Mouse (Mus musculus) small intestine, adult 2 months (tissue): ENCODE data around the gene Plcxd2. TPM values are rescaled to one million over a fixed set of nuclear protein-coding genes. Genes with fewer than 3 reads are reported as not detected.
A peak's percentile ranks its signal among the peaks of the same experiment; 100 is the strongest.

Source experiments
- H3K27ac ChIP-seq: fragments of 200-500 bp; 2 replicates; pipeline ENCODE4 v1.5.1; 2012; ENCODE audit warnings: low read depth, low read length, control low read depth, inconsistent platforms; ENCODE audit not compliant: insufficient read depth
- H3K27me3 ChIP-seq: fragments of 200-500 bp; 2 replicates; pipeline ENCODE4 v1.6.1; 2012; ENCODE audit warnings: mild to moderate bottlenecking, moderate library complexity, low read length, inconsistent platforms; ENCODE audit not compliant: control insufficient read depth, insufficient read depth
- H3K36me3 ChIP-seq: fragments of 200-500 bp; 2 replicates; pipeline ENCODE4 v1.6.1; 2012; ENCODE audit warnings: mild to moderate bottlenecking, low read length, control low read depth, inconsistent platforms; ENCODE audit not compliant: control insufficient read depth, insufficient read depth
- H3K4me1 ChIP-seq: fragments of 200-500 bp; 2 replicates; pipeline ENCODE4 v1.6.1; 2012; ENCODE audit warnings: low read length, inconsistent platforms, mixed read lengths; ENCODE audit not compliant: control insufficient read depth, insufficient read depth, insufficient read length
- H3K4me3 ChIP-seq: fragments of 200-500 bp; 2 replicates; pipeline ENCODE4 v1.5.1; 2012; ENCODE audit warnings: low read depth, mild to moderate bottlenecking, control low read depth, inconsistent platforms, low read length, moderate library complexity
- CTCF ChIP-seq: fragments of 200-500 bp; IDR thresholded peaks from 2 replicates; pipeline ENCODE4 v1.5.1; 2012; ENCODE audit warnings: low read depth, mild to moderate bottlenecking, control low read depth, inconsistent platforms, low read length, moderate library complexity, mixed read lengths; ENCODE audit not compliant: insufficient replicate concordance, insufficient read length; ENCODE audit errors: extremely low read depth
- POLR2A ChIP-seq: fragments of 200-500 bp; IDR thresholded peaks from 2 replicates; pipeline ENCODE4 v1.6.1; 2012; ENCODE audit warnings: low read depth, mild to moderate bottlenecking, control low read depth, inconsistent platforms, low read length, moderate library complexity
- WGBS: fragments of 180-500 bp; shearing (Covaris S2); methylation state at CpG from one replicate; pipeline ENCODE4 v1.1.7; 2018; 5-methylcytosine and 5-hydroxymethylcytosine counted together
- polyA plus RNA-seq: library from polyadenylated mRNA; depleted of rRNA; stranded (reverse); fragments of >200 nt; gene quantifications from 2 replicates; pipeline ENCODE4 v1.2.3, GENCODE M21; 2012

Plcxd2 gene
- polyA plus RNA-seq, 1 experiment: 1.9 TPM

GRCm38 (mm10) chr16:45942169-45942891, 67.7 kb downstream of the Plcxd2 start:
- no peaks in the 10 kb centered on the region for H3K27me3 ChIP-seq
- no peak overlapping the region for H3K4me3 ChIP-seq
- 69% methylated on average over 8 of the region's 8 CpGs for WGBS
- H3K36me3 ChIP-seq: no peaks in the 10 kb centered on the region
- TF ChIP-seq POLR2A (no peak), CTCF (no peak)
- H3K27ac ChIP-seq: no peak overlapping the region
- H3K4me1 ChIP-seq: peaks cover 7% of the 10 kb centered on the region; the same call in 1 of the 2 replicates

- WGBS: 92% methylated on average over 2 of the region's 2 CpGs
Observed at GRCm38 (mm10) chr16:45940701-45941100, 69.3 kb downstream of the Plcxd2 start.

GRCm38 (mm10) chr16:45939436-45939835, 70.6 kb downstream of the Plcxd2 start:
- Histone ChIP-seq H3K4me3 (no peak overlapping the region), H3K27ac (no peak overlapping the region), H3K27me3 (no peaks in the 10 kb centered on the region), H3K36me3 (no peaks in the 10 kb centered on the region), H3K4me1 (peaks cover 3% of the 10 kb centered on the region; the same call in 1 of the 2 replicates)
- 94% methylated on average over 3 of the region's 3 CpGs for WGBS
- TF ChIP-seq CTCF: peak; percentile 34; the same call in 1 of the 2 replicates
- TF ChIP-seq POLR2A: no peak

More at GRCm38 (mm10) chr16:45940701-45941100, 69.3 kb downstream of the Plcxd2 start:
- H3K36me3 ChIP-seq: no peaks in the 10 kb centered on the region
- TF ChIP-seq CTCF (no peak), POLR2A (no peak)
- H3K27ac ChIP-seq: no peak overlapping the region
- no peaks in the 10 kb centered on the region for H3K27me3 ChIP-seq
- peaks cover 7% of the 10 kb centered on the region; the same call in 1 of the 2 replicates for H3K4me1 ChIP-seq
- H3K4me3 ChIP-seq: no peak overlapping the region

GRCm38 (mm10) chr16:45937381-45937780, 72.6 kb downstream of the Plcxd2 start:
- 67% methylated on average over 2 of the region's 2 CpGs for WGBS
- TF ChIP-seq CTCF: no peak

GRCm38 (mm10) chr16:45936521-45936920, 73.5 kb downstream of the Plcxd2 start:
- 92% methylated on average over 2 of the region's 2 CpGs for WGBS
- no peak for TF ChIP-seq POLR2A
- TF ChIP-seq CTCF: no peak
- no peaks in the 10 kb centered on the region for H3K36me3 ChIP-seq

More at GRCm38 (mm10) chr16:45937381-45937780, 72.6 kb downstream of the Plcxd2 start:
- H3K27ac ChIP-seq: no peak overlapping the region
- peaks cover 3% of the 10 kb centered on the region; the same call in 1 of the 2 replicates for H3K4me1 ChIP-seq
- no peaks in the 10 kb centered on the region for H3K36me3 ChIP-seq
- H3K27me3 ChIP-seq: no peaks in the 10 kb centered on the region
- no peak overlapping the region for H3K4me3 ChIP-seq

GRCm38 (mm10) chr16:45935956-45936483, 74.0 kb downstream of the Plcxd2 start:
- H3K27ac ChIP-seq: no peak overlapping the region
- TF ChIP-seq POLR2A: no peak
- no peak for TF ChIP-seq CTCF
- no peaks in the 10 kb centered on the region for H3K36me3 ChIP-seq
- 44% methylated on average over 3 of the region's 3 CpGs for WGBS
- no peaks in the 10 kb centered on the region for H3K27me3 ChIP-seq
- H3K4me3 ChIP-seq: no peak overlapping the region
- H3K4me1 ChIP-seq: no peaks in the 10 kb centered on the region

More at GRCm38 (mm10) chr16:45936521-45936920, 73.5 kb downstream of the Plcxd2 start:
- Histone ChIP-seq H3K27me3 (no peaks in the 10 kb centered on the region), H3K4me3 (no peak overlapping the region), H3K27ac (no peak overlapping the region), H3K4me1 (no peaks in the 10 kb centered on the region)

GRCm38 (mm10) chr16:45934721-45935407, 75.2 kb downstream of the Plcxd2 start:
- no peak overlapping the region for H3K27ac ChIP-seq
- H3K36me3 ChIP-seq: no peaks in the 10 kb centered on the region
- H3K27me3 ChIP-seq: no peaks in the 10 kb centered on the region
- TF ChIP-seq CTCF: no peak
- TF ChIP-seq POLR2A: no peak
- H3K4me3 ChIP-seq: no peak overlapping the region
- H3K4me1 ChIP-seq: no peaks in the 10 kb centered on the region
- 73% methylated on average over 2 of the region's 2 CpGs for WGBS
